Mouse (Mus musculus): ENCODE results near the gene Foxp1.

DNA sequence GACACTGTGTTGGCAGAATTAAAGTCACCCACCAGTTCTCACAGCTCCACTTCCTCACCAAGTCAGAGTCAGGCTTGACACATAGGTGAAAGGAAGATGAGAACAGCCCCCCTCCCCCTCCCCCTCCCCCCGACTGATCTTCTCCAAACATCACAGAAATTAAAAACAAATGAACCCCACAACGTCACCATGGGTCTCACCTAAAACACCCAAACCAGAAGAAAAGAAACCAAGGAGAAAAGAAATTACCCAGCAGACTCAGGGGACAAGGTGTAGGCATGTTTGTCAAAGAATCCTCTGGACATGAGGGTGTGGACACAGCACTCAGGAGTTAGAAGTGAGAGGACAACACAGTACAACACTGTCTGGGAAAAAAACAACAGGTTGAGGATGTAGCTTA, 93.6 kb downstream of the Foxp1 start:
- TF ChIP-seq CTCF (IDR thresholded peaks at IDR 0.05; ENCODE audit: control insufficient read depth, insufficient read depth, low read length), result no peak
- no peak for TF ChIP-seq POLR2A (IDR thresholded peaks at IDR 0.05; ENCODE audit: borderline replicate concordance, control insufficient read depth, low read depth, low read length)

All from bone marrow, adult 2 months (tissue).